Mouse (Mus musculus): ENCODE measurements around the gene Mymk. TPM values are rescaled to one million over a fixed set of nuclear protein-coding genes. Genes with fewer than 3 reads are reported as not detected.

The Mymk gene
- polyA plus RNA-seq, 1 experiment, result not detected

DNA sequence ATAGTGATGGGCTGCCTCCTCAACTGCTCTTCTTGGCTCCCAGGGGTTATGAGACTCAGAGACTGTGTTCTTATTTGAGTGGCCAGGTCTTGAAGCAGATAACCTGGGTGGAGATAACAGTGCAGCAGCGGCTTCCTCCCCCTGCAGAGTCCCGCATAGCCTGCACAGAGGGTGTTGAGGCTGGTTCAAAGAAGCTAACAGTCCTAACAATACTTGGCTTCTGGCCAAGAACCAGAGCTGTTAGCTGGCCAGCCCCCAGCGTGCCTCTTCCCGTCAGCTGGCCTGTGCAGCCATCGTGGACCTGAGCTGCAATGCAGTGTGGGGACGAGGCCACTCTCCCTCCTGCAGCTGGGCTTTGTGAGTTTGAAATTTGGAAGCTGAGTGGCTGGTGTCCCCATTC lies 25.8 kb upstream of the Mymk start:
- peaks cover 52% of the 10 kb centered on the region for H3K4me1 ChIP-seq (ENCODE audit: control insufficient read depth, insufficient read depth, low read length)
- no peak overlapping the region for H3K4me3 ChIP-seq (ENCODE audit: insufficient read depth, low read depth, low read length)
- 11% methylated on average over 6 of the region's 6 CpGs for WGBS
- no peak for TF ChIP-seq CTCF (IDR thresholded peaks at IDR 0.05; ENCODE audit: insufficient read depth, low read depth, low read length)
- TF ChIP-seq POLR2A (IDR thresholded peaks at IDR 0.05; ENCODE audit: insufficient read depth, low read depth, low read length), result no peak
- peak overlapping the region; percentile 98 for H3K27ac ChIP-seq (ENCODE audit: insufficient read depth, low read depth, low read length)

DNA sequence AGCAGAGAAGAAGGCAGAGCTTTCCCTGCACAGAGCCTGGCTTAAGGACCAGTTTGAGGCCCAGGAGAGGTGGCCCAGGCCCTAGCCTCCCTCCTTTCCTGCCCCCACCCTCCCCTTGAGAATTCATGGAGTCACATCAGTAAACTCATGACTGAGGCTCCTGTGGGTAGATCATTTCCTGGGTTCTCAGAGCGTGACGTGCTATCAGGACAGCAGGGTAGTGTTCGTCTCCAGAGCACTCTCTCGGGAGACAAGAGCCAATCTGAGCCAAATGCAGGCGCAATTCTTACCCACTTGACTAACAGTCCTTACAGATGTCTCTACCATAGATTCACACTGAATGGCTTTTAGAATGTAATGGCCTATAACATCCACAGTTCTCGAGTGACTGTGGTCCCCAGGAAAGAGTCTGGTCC lies 25.3 kb upstream of the Mymk start:
- WGBS, result 39% methylated on average over 6 of the region's 6 CpGs
- peak overlapping the region; percentile 98 for H3K27ac ChIP-seq (ENCODE audit: insufficient read depth, low read depth, low read length)
- H3K4me3 ChIP-seq (ENCODE audit: insufficient read depth, low read depth, low read length), result no peak overlapping the region
- H3K4me1 ChIP-seq (ENCODE audit: control insufficient read depth, insufficient read depth, low read length), result peaks cover 47% of the 10 kb centered on the region
- TF ChIP-seq POLR2A (IDR thresholded peaks at IDR 0.05; ENCODE audit: insufficient read depth, low read depth, low read length) (no peak), CTCF (IDR thresholded peaks at IDR 0.05; ENCODE audit: insufficient read depth, low read depth, low read length) (no peak)

DNA sequence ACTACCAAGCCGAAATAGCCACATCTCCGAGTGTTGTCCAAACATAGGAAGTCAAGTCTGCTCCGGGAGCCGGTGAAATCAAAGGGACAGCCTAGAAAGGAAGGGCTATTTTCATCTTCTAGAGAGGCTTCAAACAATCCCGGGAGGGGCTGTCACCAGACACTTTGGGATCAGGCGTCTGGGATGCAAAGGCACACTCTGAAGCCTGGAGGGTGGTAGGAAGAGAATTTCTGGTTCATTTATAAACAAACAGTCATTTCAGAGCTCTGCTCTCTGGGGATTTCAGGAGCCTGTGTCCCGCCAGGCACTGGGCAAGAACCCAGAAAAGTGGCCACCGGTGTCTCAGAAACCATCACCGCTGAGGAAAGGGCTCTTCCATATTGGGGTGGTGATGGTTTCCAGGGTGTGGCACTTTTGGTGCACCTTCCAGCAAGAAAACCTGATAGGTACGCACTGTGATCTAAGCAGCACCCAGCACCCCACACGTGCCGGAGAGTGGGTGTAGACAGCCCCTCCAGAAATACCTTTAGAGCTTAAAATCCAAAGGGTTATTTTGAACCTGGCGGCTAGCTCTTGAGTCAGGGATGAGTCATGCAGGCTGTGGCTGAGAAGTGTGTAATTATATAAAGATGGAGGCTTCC lies 24.5 kb upstream of the Mymk start:
- 35% methylated on average over 13 of the region's 13 CpGs for WGBS
- H3K4me1 ChIP-seq (ENCODE audit: control insufficient read depth, insufficient read depth, low read length), result peaks cover 44% of the 10 kb centered on the region
- peak overlapping the region; percentile 98 for H3K27ac ChIP-seq (ENCODE audit: insufficient read depth, low read depth, low read length)
- no peak overlapping the region for H3K4me3 ChIP-seq (ENCODE audit: insufficient read depth, low read depth, low read length)
- TF ChIP-seq POLR2A (IDR thresholded peaks at IDR 0.05; ENCODE audit: insufficient read depth, low read depth, low read length) (no peak), CTCF (IDR thresholded peaks at IDR 0.05; ENCODE audit: insufficient read depth, low read depth, low read length) (no peak)

DNA sequence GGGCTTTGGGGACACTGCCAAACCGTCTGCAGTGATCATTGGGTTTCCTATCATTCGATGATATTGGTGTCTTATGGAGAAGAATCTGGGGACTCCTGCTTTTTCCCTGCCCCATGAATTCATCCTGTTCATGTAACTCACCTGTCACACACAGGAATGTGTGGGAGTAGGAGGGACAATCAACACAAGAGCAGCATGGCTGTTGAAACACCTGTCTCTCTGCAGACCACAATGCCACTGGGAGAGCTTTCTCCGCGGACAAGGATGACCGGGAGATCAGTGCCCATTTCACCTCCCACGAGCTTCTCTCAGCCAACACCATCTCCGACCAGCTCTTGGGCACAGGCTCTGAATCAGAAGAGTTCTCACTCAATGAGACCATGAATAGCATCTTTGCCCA lies 23.2 kb upstream of the Mymk start:
- peak overlapping the region; percentile 98; the same call in 1 of the 2 replicates for H3K27ac ChIP-seq (ENCODE audit: insufficient read depth, low read depth, low read length)
- WGBS, result 89% methylated on average over 7 of the region's 7 CpGs
- H3K4me1 ChIP-seq (ENCODE audit: control insufficient read depth, insufficient read depth, low read length), result peaks cover 39% of the 10 kb centered on the region
- H3K4me3 ChIP-seq (ENCODE audit: insufficient read depth, low read depth, low read length), result no peak overlapping the region
- no peak for TF ChIP-seq CTCF (IDR thresholded peaks at IDR 0.05; ENCODE audit: insufficient read depth, low read depth, low read length)
- no peak for TF ChIP-seq POLR2A (IDR thresholded peaks at IDR 0.05; ENCODE audit: insufficient read depth, low read depth, low read length)

DNA sequence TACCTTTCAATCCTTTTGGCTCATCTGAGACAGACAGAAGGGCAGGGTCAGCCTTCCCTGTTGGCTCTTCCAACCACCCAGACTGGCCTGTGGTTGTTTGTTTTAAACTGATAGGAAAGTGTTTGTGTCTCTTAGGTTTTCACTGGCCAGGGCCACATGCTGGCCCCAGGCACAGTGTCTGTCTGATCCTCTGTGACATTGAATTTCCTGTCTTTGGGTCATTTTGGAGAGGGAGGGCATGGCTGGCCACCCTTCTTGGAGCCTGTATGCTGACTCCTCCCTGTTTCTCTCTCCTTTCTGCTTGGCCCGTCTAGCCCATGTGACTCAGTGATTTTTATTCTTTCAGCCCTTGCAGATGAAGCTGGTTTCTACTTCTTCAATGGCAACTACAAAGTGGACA lies 17.3 kb upstream of the Mymk start:
- peaks cover 27% of the 10 kb centered on the region for H3K4me1 ChIP-seq (ENCODE audit: control insufficient read depth, insufficient read depth, low read length)
- TF ChIP-seq POLR2A (IDR thresholded peaks at IDR 0.05; ENCODE audit: insufficient read depth, low read depth, low read length) (no peak), CTCF (IDR thresholded peaks at IDR 0.05; ENCODE audit: insufficient read depth, low read depth, low read length) (no peak)
- H3K4me3 ChIP-seq (ENCODE audit: insufficient read depth, low read depth, low read length), result no peak overlapping the region
- H3K27ac ChIP-seq (ENCODE audit: insufficient read depth, low read depth, low read length), result no peak overlapping the region
- WGBS, result 80% methylated on average over 1 of the region's 1 CpGs

DNA sequence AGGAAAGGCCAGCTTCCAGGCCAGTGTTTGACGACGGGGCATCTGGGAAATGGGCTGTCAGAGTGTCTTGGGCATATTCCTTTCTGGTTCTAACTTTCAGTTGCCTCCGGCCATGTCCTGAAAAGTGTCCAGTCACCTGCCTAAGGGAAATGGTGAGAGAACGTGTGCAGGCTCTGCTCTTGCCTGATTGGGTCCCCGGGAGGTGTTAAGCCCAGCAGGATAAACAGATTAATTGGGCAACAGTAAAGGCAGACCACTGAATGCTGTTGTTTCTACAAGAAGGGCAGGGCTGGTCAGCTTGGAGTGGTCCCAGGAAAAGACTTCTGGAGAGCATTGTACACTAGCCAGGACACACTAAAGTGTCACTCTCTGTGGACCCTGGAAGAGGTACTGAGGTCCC lies 16.7 kb upstream of the Mymk start:
- TF ChIP-seq CTCF (IDR thresholded peaks at IDR 0.05; ENCODE audit: insufficient read depth, low read depth, low read length), result no peak
- TF ChIP-seq POLR2A (IDR thresholded peaks at IDR 0.05; ENCODE audit: insufficient read depth, low read depth, low read length), result no peak
- H3K4me3 ChIP-seq (ENCODE audit: insufficient read depth, low read depth, low read length), result no peak overlapping the region
- WGBS, result 78% methylated on average over 5 of the region's 5 CpGs
- no peak overlapping the region for H3K27ac ChIP-seq (ENCODE audit: insufficient read depth, low read depth, low read length)
- H3K4me1 ChIP-seq (ENCODE audit: control insufficient read depth, insufficient read depth, low read length), result peaks cover 29% of the 10 kb centered on the region

DNA sequence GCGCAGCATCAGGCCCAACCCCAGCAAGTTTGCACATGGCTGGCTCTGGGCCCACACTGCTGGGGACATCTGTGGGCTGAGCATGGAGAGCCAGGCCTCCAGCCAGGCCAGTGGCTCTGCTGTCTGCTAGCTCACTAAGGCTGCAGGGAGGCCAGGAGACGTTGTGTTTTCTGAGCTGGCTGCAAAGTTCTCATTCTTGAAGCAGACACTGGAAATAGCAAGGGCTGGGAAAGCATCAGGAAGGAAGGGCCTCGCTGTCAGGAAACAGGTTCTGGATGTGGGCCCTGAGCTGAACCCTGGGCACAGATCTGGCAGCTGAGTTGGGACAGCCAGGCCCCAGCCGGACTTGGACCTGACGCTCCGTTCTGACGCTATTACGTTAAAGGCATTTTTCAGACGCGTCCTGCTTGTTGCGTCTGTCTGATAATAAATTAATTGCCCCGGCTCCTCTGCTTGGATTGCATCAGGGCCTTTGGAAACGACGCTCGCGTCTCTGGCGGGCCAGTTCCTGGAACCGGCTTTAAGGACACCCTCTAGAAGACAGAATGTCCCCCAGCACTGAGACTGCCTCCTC lies 16.2 kb upstream of the Mymk start:
- 47% methylated on average over 18 of the region's 18 CpGs for WGBS
- Histone ChIP-seq H3K4me3 (ENCODE audit: insufficient read depth, low read depth, low read length) (no peak overlapping the region), H3K27ac (ENCODE audit: insufficient read depth, low read depth, low read length) (peak overlapping the region; percentile 49; the same call in 1 of the 2 replicates), H3K4me1 (ENCODE audit: control insufficient read depth, insufficient read depth, low read length) (peaks cover 33% of the 10 kb centered on the region)
- TF ChIP-seq POLR2A (IDR thresholded peaks at IDR 0.05; ENCODE audit: insufficient read depth, low read depth, low read length), result no peak
- no peak for TF ChIP-seq CTCF (IDR thresholded peaks at IDR 0.05; ENCODE audit: insufficient read depth, low read depth, low read length)

DNA sequence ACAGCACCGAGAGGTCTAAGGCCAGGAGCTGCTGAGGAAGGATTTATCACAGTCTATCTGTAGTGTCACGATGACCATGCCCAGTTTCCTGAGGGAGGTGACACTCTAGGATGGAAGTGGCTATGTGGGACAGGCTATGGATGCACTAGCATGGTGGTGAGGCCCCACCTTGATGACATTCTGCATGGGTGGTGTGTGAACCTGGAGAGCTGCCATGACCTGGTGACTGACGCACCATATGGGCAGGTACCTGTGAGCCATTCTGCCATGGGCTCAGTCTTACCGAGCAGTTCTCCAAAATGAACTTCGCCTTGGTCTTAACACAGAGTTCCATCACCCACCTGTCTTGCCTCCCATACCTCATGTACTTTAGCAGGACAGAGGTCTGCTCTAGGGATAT lies 15.6 kb upstream of the Mymk start:
- TF ChIP-seq CTCF (IDR thresholded peaks at IDR 0.05; ENCODE audit: insufficient read depth, low read depth, low read length) (no peak), POLR2A (IDR thresholded peaks at IDR 0.05; ENCODE audit: insufficient read depth, low read depth, low read length) (no peak)
- 93% methylated on average over 5 of the region's 5 CpGs for WGBS

DNA sequence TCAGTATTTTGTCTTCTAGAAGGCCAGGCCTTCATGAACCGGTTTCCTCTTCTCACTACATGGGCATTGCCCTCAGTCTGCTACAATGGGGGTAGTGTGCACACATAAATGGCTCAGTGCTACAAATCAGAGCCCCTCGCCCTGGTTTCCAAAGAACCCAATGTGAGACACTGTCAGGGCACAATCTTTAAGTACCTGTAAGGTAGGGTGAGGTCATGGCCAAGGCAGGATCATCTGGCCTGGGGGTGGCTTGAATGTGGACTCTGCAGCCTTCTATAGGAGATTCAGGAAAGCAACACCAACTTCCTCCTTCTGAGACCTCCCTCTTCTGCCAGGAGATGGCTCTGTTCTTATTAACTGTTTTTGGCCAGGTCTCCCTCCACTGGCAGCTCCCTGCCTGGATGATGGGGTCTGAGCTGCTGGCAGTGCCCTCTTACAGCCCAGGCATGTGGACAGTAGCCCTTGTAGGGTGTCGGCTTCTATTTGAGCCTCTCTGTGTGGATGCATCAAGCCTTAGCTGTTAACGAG lies 14.6 kb upstream of the Mymk start:
- 85% methylated on average over 4 of the region's 4 CpGs for WGBS
- no peak for TF ChIP-seq CTCF (IDR thresholded peaks at IDR 0.05; ENCODE audit: insufficient read depth, low read depth, low read length)
- TF ChIP-seq POLR2A (IDR thresholded peaks at IDR 0.05; ENCODE audit: insufficient read depth, low read depth, low read length), result no peak
- H3K27ac ChIP-seq (ENCODE audit: insufficient read depth, low read depth, low read length), result no peak overlapping the region
- H3K4me3 ChIP-seq (ENCODE audit: insufficient read depth, low read depth, low read length), result no peak overlapping the region
- H3K4me1 ChIP-seq (ENCODE audit: control insufficient read depth, insufficient read depth, low read length), result peaks cover 33% of the 10 kb centered on the region

More for the DNA sequence above, 15.6 kb upstream of the Mymk start:
- peaks cover 33% of the 10 kb centered on the region for H3K4me1 ChIP-seq (ENCODE audit: control insufficient read depth, insufficient read depth, low read length)
- no peak overlapping the region for H3K27ac ChIP-seq (ENCODE audit: insufficient read depth, low read depth, low read length)
- no peak overlapping the region for H3K4me3 ChIP-seq (ENCODE audit: insufficient read depth, low read depth, low read length)
